Mouse (Mus musculus) Patski (cell line): ENCODE results near the gene Zc3hav1l. TPM values are rescaled to one million over a fixed set of nuclear protein-coding genes. Genes with fewer than 3 reads are reported as not detected.

Experiments
- ATAC-seq: fragments of 100-300 bp; one replicate; pipeline ENCODE4 v1.8.0; 2021
- CTCF ChIA-PET: fragments of 350-600 bp; sonication (Branson Sonifier 250); formaldehyde crosslinking; loops from one replicate; lab custom pipeline; 2022; ENCODE audit warnings: inconsistent platforms; lab: Charles Lee
- POLR2A ChIA-PET: fragments of 350-600 bp; sonication (Branson Sonifier 250); formaldehyde crosslinking; loops from one replicate; lab custom pipeline; 2022; ENCODE audit warnings: antibody characterized with exemption, inconsistent platforms; lab: Charles Lee
- DNase-seq: peaks from one replicate; pipeline ENCODE4 v3.0.0-alpha.2; 2011; ENCODE audit warnings: low read depth, low spot score
- H3K27me3 ChIP-seq: fragments of 371-371 bp; one replicate; pipeline ENCODE4 v1.5.1; 2021
- CTCF ChIP-seq: fragments of 100-300 bp; IDR thresholded peaks from one replicate; pipeline ENCODE4 v1.5.1; 2021
- in situ Hi-C: fragments of 300-500 bp; cut with MboI; formaldehyde crosslinking; loops from 3 replicates; pipeline ENCODE4 v1.11.1; 2018; ENCODE audit warnings: low pct_unique_long_range_greater_than_20kb, mixed read lengths
- polyA plus RNA-seq: library from polyadenylated mRNA; unstranded; gene quantifications from one replicate; pipeline ENCODE4 v1.2.3, GENCODE M21; 2021

The Zc3hav1l gene
- polyA plus RNA-seq, 1 experiment from 2014 or later: 4.0 TPM

GRCm38 (mm10) chr6:38252139-38252538, 46.9 kb downstream of the Zc3hav1l start:
- DNase-seq: no peak

GRCm38 (mm10) chr6:38251464-38251863, 47.6 kb downstream of the Zc3hav1l start:
- no peak for TF ChIP-seq CTCF
- ChIA-PET POLR2A (no interaction called here), CTCF (no interaction called here)
- in situ Hi-C loops: no loop called here
- no peak for ATAC-seq
- no peak for DNase-seq
- no peaks in the 10 kb centered on the region for H3K27me3 ChIP-seq

More at GRCm38 (mm10) chr6:38252139-38252538, 46.9 kb downstream of the Zc3hav1l start:
- POLR2A ChIA-PET: interaction anchor here (0.8 to 1.1 kb wide), 2 partner anchors 10 to 46 kb away, joined by 3 read pairs; partner anchors contain the start of gene Zc3hav1l
- H3K27me3 ChIP-seq: no peaks in the 10 kb centered on the region
- no peak for ATAC-seq
- TF ChIP-seq CTCF: no peak
- CTCF ChIA-PET: no interaction called here
- in situ Hi-C loops: no loop called here

GRCm38 (mm10) chr6:38247362-38247761, 51.7 kb downstream of the Zc3hav1l start:
- no peak for ATAC-seq
- no peaks in the 10 kb centered on the region for H3K27me3 ChIP-seq
- in situ Hi-C loops: no loop called here
- no peak for TF ChIP-seq CTCF
- DNase-seq: no peak
- ChIA-PET POLR2A (no interaction called here), CTCF (no interaction called here)

- no peak for DNase-seq
- no peak for TF ChIP-seq CTCF
- ATAC-seq: no peak
- no peaks in the 10 kb centered on the region for H3K27me3 ChIP-seq
- in situ Hi-C loops: no loop called here
- ChIA-PET CTCF (interaction anchor here (1.0 to 1.6 kb wide), 4 partner anchors 10 to 35 kb away, joined by 3 to 4 read pairs (median 4); no protein-coding TSS in a partner anchor), POLR2A (no interaction called here)
Observed at GRCm38 (mm10) chr6:38244806-38245205, 54.3 kb downstream of the Zc3hav1l start.

- ATAC-seq (no peak), DNase-seq (no peak)
- TF ChIP-seq CTCF: no peak
- CTCF ChIA-PET: interaction anchor here (1.0 to 1.6 kb wide), 3 partner anchors 10 to 34 kb away, joined by 3 to 4 read pairs (median 4); no protein-coding TSS in a partner anchor
- POLR2A ChIA-PET: no interaction called here
- in situ Hi-C loops: no loop called here
- no peaks in the 10 kb centered on the region for H3K27me3 ChIP-seq
Observed at GRCm38 (mm10) chr6:38244167-38244566, 54.9 kb downstream of the Zc3hav1l start.

GRCm38 (mm10) chr6:38242833-38243232, 56.2 kb downstream of the Zc3hav1l start:
- ATAC-seq (peak; percentile 23), DNase-seq (no peak)
- in situ Hi-C loops: no loop called here
- ChIA-PET CTCF (no interaction called here), POLR2A (interaction anchor here (0.9 to 1.0 kb wide), 2 partner anchors 9 to 56 kb away, joined by 3 read pairs; partner anchors contain the start of gene Zc3hav1l)
- no peak for TF ChIP-seq CTCF
- no peaks in the 10 kb centered on the region for H3K27me3 ChIP-seq

GRCm38 (mm10) chr6:38242295-38242830, 56.7 kb downstream of the Zc3hav1l start:
- in situ Hi-C loops: no loop called here
- no peak for TF ChIP-seq CTCF
- ChIA-PET CTCF (no interaction called here), POLR2A (interaction anchor here (0.9 to 1.0 kb wide), 2 partner anchors 10 to 57 kb away, joined by 3 read pairs; partner anchors contain the start of gene Zc3hav1l)
- ATAC-seq: peak; percentile 45
- H3K27me3 ChIP-seq: no peaks in the 10 kb centered on the region
- no peak for DNase-seq

- ATAC-seq: no peak
- CTCF ChIA-PET: no interaction called here
Observed at GRCm38 (mm10) chr6:38241508-38241907, 57.6 kb downstream of the Zc3hav1l start.

GRCm38 (mm10) chr6:38240618-38241017, 58.4 kb downstream of the Zc3hav1l start:
- in situ Hi-C loops: no loop called here
- ChIA-PET POLR2A (no interaction called here), CTCF (interaction anchor here (1.2 kb wide), 1 partner anchor 34 kb away, joined by 3 read pairs; no protein-coding TSS in a partner anchor)
- H3K27me3 ChIP-seq: no peaks in the 10 kb centered on the region
- ATAC-seq (no peak), DNase-seq (no peak)
- no peak for TF ChIP-seq CTCF

More at GRCm38 (mm10) chr6:38241508-38241907, 57.6 kb downstream of the Zc3hav1l start:
- TF ChIP-seq CTCF: no peak
- in situ Hi-C loops: no loop called here
- no peaks in the 10 kb centered on the region for H3K27me3 ChIP-seq
- DNase-seq: no peak
- POLR2A ChIA-PET: no interaction called here

GRCm38 (mm10) chr6:38238382-38238781, 60.7 kb downstream of the Zc3hav1l start:
- ATAC-seq: no peak
- no peak for DNase-seq
- CTCF ChIA-PET: no interaction called here
- no peak for TF ChIP-seq CTCF
- no peaks in the 10 kb centered on the region for H3K27me3 ChIP-seq
- in situ Hi-C loops: no loop called here
- POLR2A ChIA-PET: no interaction called here

Other genes starting within 250 kb of the Zc3hav1l start
- gene Tmem213, start 190.0 kb downstream of the Zc3hav1l start, polyA plus RNA-seq: not detected
- 2.5 TPM for gene Atp6v0a4, start 174.7 kb downstream of the Zc3hav1l start, polyA plus RNA-seq
- 6.5 TPM for gene D630045J12Rik, start 45.2 kb downstream of the Zc3hav1l start, polyA plus RNA-seq
- gene Zc3hav1, start 55.3 kb upstream of the Zc3hav1l start, polyA plus RNA-seq: 32.7 TPM
- 13.2 TPM for gene Ttc26, start 82.2 kb upstream of the Zc3hav1l start, polyA plus RNA-seq
- gene Ubn2, start 134.7 kb upstream of the Zc3hav1l start, polyA plus RNA-seq: 10.6 TPM
- gene Fmc1, start 234.2 kb upstream of the Zc3hav1l start, polyA plus RNA-seq: 62.6 TPM